Mouse (Mus musculus): ENCODE measurements around the gene Ccdc34.

- TF ChIP-seq ETS1 (conservative IDR thresholded peaks at IDR 0.05; ENCODE audit: low read depth, low read length) = no peak
- TF ChIP-seq TCF12 (IDR thresholded peaks at IDR 0.05; ENCODE audit: low read depth, low read length) = no peak
- no peak for TF ChIP-seq ZNF384 (IDR thresholded peaks at IDR 0.05; ENCODE audit: low read depth, low read length)
- TF ChIP-seq CTCF (conservative IDR thresholded peaks at IDR 0.05 in 1 of 2, IDR thresholded peaks at IDR 0.05 in 1 of 2; ENCODE audit: low read depth in 2 of 2, low read length in 2 of 2) = no peak
- no peak for TF ChIP-seq POLR2A (IDR thresholded peaks at IDR 0.05; ENCODE audit: low read depth, low read length)
- no peak for TF ChIP-seq EP300 (IDR thresholded peaks at IDR 0.05; ENCODE audit: low read length)
Measured at GRCm38 (mm10) chr2:110196551-110196950, 178.9 kb downstream of the Ccdc34 start.
